Mouse (Mus musculus): ENCODE measurements around the gene Mpp6.

- TF ChIP-seq CTCF (IDR thresholded peaks at IDR 0.05; ENCODE audit: control insufficient read depth, insufficient read depth, low read length) (no peak), POLR2A (IDR thresholded peaks at IDR 0.05; ENCODE audit: borderline replicate concordance, control insufficient read depth, low read depth, low read length) (no peak)
These were observed 122.9 kb downstream of the Mpp6 start for GRCm38 (mm10) chr6:50232984-50233383.

Data from bone marrow, adult 2 months (tissue).